Mouse (Mus musculus): ENCODE data around the gene Cdca3.

GRCm38 (mm10) chr6:124809775-124810538 lies 19.4 kb upstream of the Cdca3 start:
- TF ChIP-seq CTCF (IDR thresholded peaks at IDR 0.05; ENCODE audit: control insufficient read depth, insufficient read depth, insufficient replicate concordance, low read depth, low read length) = no peak
- TF ChIP-seq POLR2A (IDR thresholded peaks at IDR 0.05; ENCODE audit: control insufficient read depth, low read depth, low read length) = no peak

Data from testis, adult 2 months (tissue).